Mouse (Mus musculus): ENCODE data around the gene Jag1. TPM values are rescaled to one million over a fixed set of nuclear protein-coding genes. Genes with fewer than 3 reads are reported as not detected.

The Jag1 gene
- polyA plus RNA-seq, 1 experiment, result not detected

DNA sequence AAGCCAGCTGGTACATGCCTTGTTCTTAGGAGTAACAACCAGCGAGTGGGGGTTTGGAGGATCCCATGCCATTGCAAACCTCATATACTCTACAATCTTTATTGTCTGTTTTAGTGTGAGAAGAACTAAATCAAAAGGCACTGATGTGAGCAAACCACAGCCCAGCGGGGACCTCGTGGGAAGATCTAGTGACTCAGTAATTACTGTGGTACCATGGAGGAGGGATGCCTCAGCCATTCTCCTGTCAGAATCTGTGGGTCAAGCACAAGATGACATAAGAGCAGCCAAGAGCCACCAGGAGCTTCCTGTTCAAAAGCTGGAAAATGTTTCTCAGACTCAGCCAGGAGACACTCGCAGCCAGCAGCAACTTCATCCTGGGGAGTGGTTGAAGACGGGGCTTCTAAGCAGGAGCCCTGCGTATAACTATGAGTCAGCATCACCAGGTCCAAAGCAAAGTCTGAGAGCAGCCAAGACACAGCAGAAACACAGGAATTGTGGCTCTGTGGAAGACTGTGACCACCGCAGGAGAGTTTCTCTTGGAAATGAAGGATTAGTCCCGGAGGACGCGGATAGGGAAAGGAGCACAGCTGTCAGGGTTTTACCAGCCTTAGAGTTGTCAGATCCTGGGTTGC, 48.8 kb downstream of the Jag1 start:
- H3K36me3 ChIP-seq (replicated peaks; ENCODE audit: low read length), result peaks cover 23% of the 10 kb centered on the region
- H3K27me3 ChIP-seq (replicated peaks), result no peaks in the 10 kb centered on the region
- TF ChIP-seq FLI1 (IDR thresholded peaks at IDR 0.05; ENCODE audit: low read length) (no peak), GATA1 (IDR thresholded peaks at IDR 0.05; ENCODE audit: borderline replicate concordance, low read length) (no peak)

DNA sequence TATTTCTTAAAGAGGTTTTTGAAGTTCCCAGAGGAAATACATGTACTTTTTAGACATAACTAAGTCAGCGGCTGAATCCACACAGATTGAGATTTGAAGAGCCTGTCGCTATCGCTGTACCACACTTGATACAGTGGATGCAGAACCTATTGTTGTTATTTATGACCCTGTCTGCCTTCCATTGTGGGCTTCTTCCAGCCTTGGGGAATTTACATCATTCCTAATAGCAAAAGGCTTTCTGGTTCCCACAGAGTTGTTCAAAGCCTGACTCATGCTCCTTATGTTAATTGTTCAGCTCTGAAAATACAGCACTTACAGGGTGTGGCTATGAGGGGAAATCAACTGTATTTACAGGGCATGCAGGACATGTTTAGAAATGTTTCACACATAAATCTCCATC, 51.9 kb downstream of the Jag1 start:
- Histone ChIP-seq H3K9me3 (no peaks in the 10 kb centered on the region), H3K27me3 (replicated peaks) (no peaks in the 10 kb centered on the region), H3K36me3 (replicated peaks; ENCODE audit: low read length) (peaks cover 23% of the 10 kb centered on the region), H3K4me3 (replicated peaks) (no peak overlapping the region), H3K4me1 (no peaks in the 10 kb centered on the region)
- TF ChIP-seq GATA1 (IDR thresholded peaks at IDR 0.05; ENCODE audit: borderline replicate concordance, low read length), result no peak
- TF ChIP-seq FLI1 (IDR thresholded peaks at IDR 0.05; ENCODE audit: low read length), result no peak

More for the DNA sequence above, 48.8 kb downstream of the Jag1 start:
- Histone ChIP-seq H3K9me3 (no peaks in the 10 kb centered on the region), H3K4me3 (replicated peaks) (no peak overlapping the region), H3K4me1 (no peaks in the 10 kb centered on the region)

DNA sequence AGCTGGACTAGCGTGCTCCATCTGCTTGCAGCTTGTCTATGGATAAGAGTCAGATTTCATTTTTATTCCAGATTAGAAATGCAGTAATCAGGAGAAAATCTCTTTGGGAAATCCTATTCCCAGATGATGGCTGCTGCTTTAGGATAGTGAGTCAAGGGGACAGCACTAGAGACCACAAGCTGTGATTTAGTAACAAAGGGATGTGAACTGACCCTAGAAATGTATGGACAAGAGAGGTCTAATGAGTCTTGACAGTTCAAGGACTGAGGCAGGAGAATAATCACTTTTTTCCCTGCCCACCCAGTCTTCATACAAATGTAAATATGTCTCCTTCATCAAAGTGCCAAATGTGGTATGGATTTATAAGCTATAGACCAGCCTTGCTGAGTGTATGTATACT, 52.6 kb downstream of the Jag1 start:
- no peak overlapping the region for H3K4me3 ChIP-seq (replicated peaks)
- no peaks in the 10 kb centered on the region for H3K27me3 ChIP-seq (replicated peaks)
- H3K9me3 ChIP-seq, result no peaks in the 10 kb centered on the region
- H3K36me3 ChIP-seq (replicated peaks; ENCODE audit: low read length), result peaks cover 27% of the 10 kb centered on the region
- H3K4me1 ChIP-seq, result peaks cover 4% of the 10 kb centered on the region; the same call in 1 of the 2 replicates
- TF ChIP-seq GATA1 (IDR thresholded peaks at IDR 0.05; ENCODE audit: borderline replicate concordance, low read length) (no peak), FLI1 (IDR thresholded peaks at IDR 0.05; ENCODE audit: low read length) (no peak)

GRCm38 (mm10) chr2:137049906-137050305, 66.5 kb downstream of the Jag1 start:
- Histone ChIP-seq H3K4me3 (replicated peaks) (no peak overlapping the region), H3K9me3 (no peaks in the 10 kb centered on the region), H3K27me3 (replicated peaks) (no peaks in the 10 kb centered on the region), H3K4me1 (no peaks in the 10 kb centered on the region), H3K36me3 (replicated peaks; ENCODE audit: low read length) (peaks cover 27% of the 10 kb centered on the region)
- TF ChIP-seq FLI1 (IDR thresholded peaks at IDR 0.05; ENCODE audit: low read length), result no peak
- no peak for TF ChIP-seq GATA1 (IDR thresholded peaks at IDR 0.05; ENCODE audit: borderline replicate concordance, low read length)

- H3K4me3 ChIP-seq (replicated peaks), result no peak overlapping the region
Observed at GRCm38 (mm10) chr2:137049367-137049766, 67.1 kb downstream of the Jag1 start.

DNA sequence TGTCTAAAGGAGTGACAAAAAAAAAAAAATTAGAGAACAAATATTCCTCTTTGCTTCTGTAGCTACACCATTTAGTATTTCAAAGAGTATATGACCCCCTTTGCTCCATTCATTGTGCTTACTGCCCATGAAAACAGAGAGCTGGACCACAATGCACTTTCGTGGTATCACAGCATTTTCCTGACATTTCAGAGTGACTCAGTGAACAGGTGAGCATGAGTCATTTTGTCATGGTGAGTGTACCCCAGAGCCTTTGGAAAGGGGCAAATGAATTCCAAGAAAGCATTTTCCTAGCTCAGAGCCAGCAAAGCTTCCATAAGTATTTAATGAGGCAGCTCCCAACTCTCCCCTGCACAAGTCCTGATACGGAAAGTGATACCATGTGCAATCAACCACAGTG, 72.3 kb downstream of the Jag1 start:
- H3K36me3 ChIP-seq (replicated peaks; ENCODE audit: low read length), result peaks cover 34% of the 10 kb centered on the region
- no peak overlapping the region for H3K4me3 ChIP-seq (replicated peaks)
- no peaks in the 10 kb centered on the region for H3K9me3 ChIP-seq
- no peaks in the 10 kb centered on the region for H3K27me3 ChIP-seq (replicated peaks)
- TF ChIP-seq GATA1 (IDR thresholded peaks at IDR 0.05; ENCODE audit: borderline replicate concordance, low read length), result no peak
- TF ChIP-seq FLI1 (IDR thresholded peaks at IDR 0.05; ENCODE audit: low read length), result no peak
- H3K4me1 ChIP-seq, result no peaks in the 10 kb centered on the region

More at GRCm38 (mm10) chr2:137049367-137049766, 67.1 kb downstream of the Jag1 start:
- Histone ChIP-seq H3K27me3 (replicated peaks) (no peaks in the 10 kb centered on the region), H3K4me1 (no peaks in the 10 kb centered on the region), H3K9me3 (no peaks in the 10 kb centered on the region), H3K36me3 (replicated peaks; ENCODE audit: low read length) (peaks cover 27% of the 10 kb centered on the region)
- TF ChIP-seq GATA1 (IDR thresholded peaks at IDR 0.05; ENCODE audit: borderline replicate concordance, low read length), result no peak
- no peak for TF ChIP-seq FLI1 (IDR thresholded peaks at IDR 0.05; ENCODE audit: low read length)

Other genes starting within 250 kb of the Jag1 start
- 4.8 TPM in 1 of 2 replicates, not detected in the other for gene AL731706.2, start 231.0 kb downstream of the Jag1 start, polyA plus RNA-seq (2012; ENCODE audit: insufficient read depth, low replicate concordance)
- gene Slx4ip, start 225.4 kb downstream of the Jag1 start, polyA plus RNA-seq (2012; ENCODE audit: insufficient read depth, low replicate concordance), result 0.11 TPM in 1 of 2 replicates, not detected in the other
- 1.8 TPM in 1 of 2 replicates, not detected in the other for gene AL731706.1, start 225.3 kb downstream of the Jag1 start, polyA plus RNA-seq (2012; ENCODE audit: insufficient read depth, low replicate concordance)
- not detected in 2 replicates for gene Mkks, start 225.3 kb downstream of the Jag1 start, polyA plus RNA-seq (2012; ENCODE audit: insufficient read depth, low replicate concordance)